Mouse (Mus musculus) embryonic facial prominence, embryonic 12.5 days (tissue): ENCODE results near the gene 4921536K21Rik. TPM values are rescaled to one million over a fixed set of nuclear protein-coding genes. Genes with fewer than 3 reads are reported as not detected.
"Not testable (repeated sequence)": the region's sequence is repeated elsewhere in the genome, so short reads cannot be mapped to it uniquely, and the experiment has no call there.

ENCODE experiments used
- ATAC-seq: fragments of 200-750 bp; cut with Nextera tagmentation; 2 replicates; pipeline ENCODE4 v1.8.0; 2017; ENCODE audit not compliant: insufficient number of reproducible peaks, insufficient read depth, low FRiP score, low TSS enrichment
- H3K27ac ChIP-seq: fragments of 300-500 bp; sonication (generic); 2 replicates; pipeline ENCODE4 v1.5.1; 2016; ENCODE audit warnings: mild to moderate bottlenecking
- H3K27me3 ChIP-seq: fragments of 300-500 bp; sonication (generic); 2 replicates; pipeline ENCODE4 v1.6.1; 2016; ENCODE audit warnings: mild to moderate bottlenecking, moderate library complexity
- H3K36me3 ChIP-seq: fragments of 300-500 bp; sonication (generic); 2 replicates; pipeline ENCODE4 v1.6.1; 2016; ENCODE audit warnings: mild to moderate bottlenecking
- H3K4me1 ChIP-seq: fragments of 300-500 bp; sonication (generic); 2 replicates; pipeline ENCODE4 v1.6.1; 2016
- H3K4me2 ChIP-seq: fragments of 300-500 bp; sonication (generic); replicated peaks from 2 replicates; pipeline ENCODE4 v1.6.1; 2016; ENCODE audit warnings: mild to moderate bottlenecking, moderate library complexity
- H3K4me3 ChIP-seq: fragments of 300-500 bp; sonication (generic); 2 replicates; pipeline ENCODE4 v1.5.1; 2016; ENCODE audit warnings: mild to moderate bottlenecking
- H3K9ac ChIP-seq: fragments of 300-500 bp; sonication (generic); 2 replicates; pipeline ENCODE4 v1.6.1; 2016; ENCODE audit warnings: mild to moderate bottlenecking, moderate library complexity
- H3K9me3 ChIP-seq: fragments of 300-500 bp; sonication (generic); 2 replicates; pipeline ENCODE4 v1.6.1; 2016; ENCODE audit warnings: mild to moderate bottlenecking, moderate library complexity
- WGBS: fragments of 180-500 bp; shearing (Covaris S2); methylation state at CpG from one replicate; pipeline ENCODE4 v1.1.7; 2016; 5-methylcytosine and 5-hydroxymethylcytosine counted together
- polyA plus RNA-seq: library from polyadenylated mRNA; unstranded; fragments of >200 nt; fragmentation: Nextera tagmentation; extraction: Ambion mirVana; gene quantifications from 2 replicates; pipeline ENCODE4 v1.2.1, GENCODE M21; 2016

The 4921536K21Rik gene
- polyA plus RNA-seq, 1 experiment from 2014 or later, result 0.14 TPM

GRCm38 (mm10) chr11:3922115-3922514 is 27.2 kb upstream of the 4921536K21Rik start:
- Histone ChIP-seq H3K4me3 (no peak overlapping the region), H3K9me3 (no peaks in the 10 kb centered on the region), H3K4me2 (no peak overlapping the region), H3K4me1 (no peaks in the 10 kb centered on the region), H3K36me3 (peaks cover 14% of the 10 kb centered on the region; the same call in 1 of the 2 replicates), H3K9ac (no peak overlapping the region), H3K27me3 (no peaks in the 10 kb centered on the region), H3K27ac (no peak overlapping the region)
- ATAC-seq, result no peak
- 91% methylated on average over 9 of the region's 9 CpGs for WGBS

- WGBS, result 31% methylated on average over 8 of the region's 8 CpGs
- Histone ChIP-seq H3K9ac (no peak overlapping the region), H3K4me1 (no peaks in the 10 kb centered on the region), H3K4me2 (no peak overlapping the region), H3K4me3 (no peak overlapping the region), H3K27ac (no peak overlapping the region), H3K36me3 (peaks cover 14% of the 10 kb centered on the region; the same call in 1 of the 2 replicates), H3K27me3 (no peaks in the 10 kb centered on the region), H3K9me3 (no peaks in the 10 kb centered on the region)
- no peak for ATAC-seq
These were observed 26.5 kb upstream of the 4921536K21Rik start for GRCm38 (mm10) chr11:3921281-3921850.

- 87% methylated on average over 7 of the region's 7 CpGs for WGBS
- H3K27ac ChIP-seq, result no peak overlapping the region
- ATAC-seq, result no peak
- no peaks in the 10 kb centered on the region for H3K9me3 ChIP-seq
- no peak overlapping the region for H3K4me3 ChIP-seq
- H3K27me3 ChIP-seq, result no peaks in the 10 kb centered on the region
- peaks cover 14% of the 10 kb centered on the region; the same call in 1 of the 2 replicates for H3K36me3 ChIP-seq
- H3K9ac ChIP-seq, result no peak overlapping the region
- H3K4me1 ChIP-seq, result no peaks in the 10 kb centered on the region
- no peak overlapping the region for H3K4me2 ChIP-seq
These were observed 25.6 kb upstream of the 4921536K21Rik start for GRCm38 (mm10) chr11:3920476-3920875.

- Histone ChIP-seq H3K9me3 (no peaks in the 10 kb centered on the region), H3K27ac (no peak overlapping the region), H3K9ac (no peak overlapping the region), H3K27me3 (no peaks in the 10 kb centered on the region), H3K4me2 (no peak overlapping the region), H3K4me1 (no peaks in the 10 kb centered on the region; the same call in 1 of the 2 replicates), H3K4me3 (no peak overlapping the region), H3K36me3 (0 out of 2 replicates have a peak, but pooled peaks cover 9% of the 10 kb centered on the region)
- no peak for ATAC-seq
- 57% methylated on average over 1 of the region's 1 CpGs for WGBS
These were observed 23.8 kb upstream of the 4921536K21Rik start for GRCm38 (mm10) chr11:3918738-3919137.

- H3K27ac ChIP-seq, result peak within 1 kb of the TSS; percentile 75
- H3K4me3 ChIP-seq, result peak within 1 kb of the TSS; percentile 53
- H3K27me3 ChIP-seq, result peaks cover 21% of the 10 kb centered on the region
- WGBS, result under 1% methylated on average over 28 of the region's 28 CpGs
- peaks cover 21% of the 10 kb centered on the region for H3K4me1 ChIP-seq
- no peaks in the 10 kb centered on the region for H3K9me3 ChIP-seq
- H3K4me2 ChIP-seq, result peak within 1 kb of the TSS; percentile 92
- peak within 1 kb of the TSS; percentile 51 for H3K9ac ChIP-seq
- ATAC-seq, result peak; percentile 66
- no peaks in the 10 kb centered on the region for H3K36me3 ChIP-seq
These were observed 19.4 kb upstream of the 4921536K21Rik start, which contains the start of gene Slc35e4 for GRCm38 (mm10) chr11:3914109-3914840. TSS of gene Slc35e4 (minus strand) at chr11:3914664.

- Histone ChIP-seq H3K9me3 (no peaks in the 10 kb centered on the region), H3K4me1 (peaks cover 24% of the 10 kb centered on the region), H3K27me3 (peaks cover 21% of the 10 kb centered on the region), H3K27ac (peak overlapping the region; percentile 75; the same call in 1 of the 2 replicates), H3K4me3 (peak overlapping the region; percentile 53), H3K9ac (peak overlapping the region; percentile 51), H3K36me3 (no peaks in the 10 kb centered on the region), H3K4me2 (peak overlapping the region; percentile 92)
- WGBS, result under 1% methylated on average over 65 of the region's 65 CpGs
- peak; percentile 82 for ATAC-seq
These were observed 18.6 kb upstream of the 4921536K21Rik start for GRCm38 (mm10) chr11:3913316-3914108.

GRCm38 (mm10) chr11:3912875-3913271 is 18.0 kb upstream of the 4921536K21Rik start:
- Histone ChIP-seq H3K36me3 (no peaks in the 10 kb centered on the region), H3K27ac (0 out of 2 replicates have a peak overlapping the region, but pooled peaks have one; percentile 23), H3K9me3 (no peaks in the 10 kb centered on the region), H3K4me1 (peaks cover 24% of the 10 kb centered on the region), H3K27me3 (peaks cover 21% of the 10 kb centered on the region), H3K4me3 (peak overlapping the region; percentile 53), H3K4me2 (peak overlapping the region; percentile 92), H3K9ac (peak overlapping the region; percentile 51)
- WGBS, result 2% methylated on average over 16 of the region's 16 CpGs
- ATAC-seq, result no peak

- ATAC-seq, result no peak
- Histone ChIP-seq H3K9me3 (no peaks in the 10 kb centered on the region), H3K27ac (0 out of 2 replicates have a peak overlapping the region, but pooled peaks have one; percentile 23), H3K4me1 (peaks cover 24% of the 10 kb centered on the region), H3K9ac (peak overlapping the region; percentile 51), H3K27me3 (peaks cover 21% of the 10 kb centered on the region), H3K36me3 (no peaks in the 10 kb centered on the region), H3K4me3 (peak overlapping the region; percentile 53), H3K4me2 (peak overlapping the region; percentile 92)
- 24% methylated on average over 19 of the region's 19 CpGs for WGBS
These were observed 17.4 kb upstream of the 4921536K21Rik start for GRCm38 (mm10) chr11:3912100-3912874.

GRCm38 (mm10) chr11:3911440-3911839 is 16.5 kb upstream of the 4921536K21Rik start:
- WGBS, result 84% methylated on average over 6 of the region's 6 CpGs
- H3K27ac ChIP-seq, H3K36me3 ChIP-seq, H3K4me3 ChIP-seq, H3K9ac ChIP-seq, H3K9me3 ChIP-seq, ATAC-seq: not testable (repeated sequence)
- Histone ChIP-seq H3K4me2 (peak overlapping the region; percentile 22; the same call in 1 of the 2 replicates), H3K27me3 (peaks cover 21% of the 10 kb centered on the region), H3K4me1 (peaks cover 24% of the 10 kb centered on the region)

GRCm38 (mm10) chr11:3910513-3911310 is 15.8 kb upstream of the 4921536K21Rik start:
- H3K36me3 ChIP-seq, result no peaks in the 10 kb centered on the region
- peak overlapping the region; percentile 22; the same call in 1 of the 2 replicates for H3K4me2 ChIP-seq
- peak overlapping the region; percentile 8; the same call in 1 of the 2 replicates for H3K9ac ChIP-seq
- H3K27me3 ChIP-seq, result peaks cover 21% of the 10 kb centered on the region
- 53% methylated on average over 5 of the region's 5 CpGs for WGBS
- H3K27ac ChIP-seq, result no peak overlapping the region
- ATAC-seq, result no peak
- H3K4me3 ChIP-seq, result no peak overlapping the region
- H3K4me1 ChIP-seq, result peaks cover 24% of the 10 kb centered on the region
- H3K9me3 ChIP-seq, result no peaks in the 10 kb centered on the region
